In genomic region chr11:54264542-54264941, GRCm38 (mm10) we compare ENCODE assay signal across 9 mouse cellular contexts. TPM values are rescaled to one million over a fixed set of nuclear protein-coding genes. Genes with fewer than 3 reads are reported as not detected.
A peak's percentile ranks its signal among the peaks of the same experiment; 100 is the strongest.
DNase-seq lines count a peak whose midpoint lies in the region; ATAC-seq and TF ChIP-seq lines count a peak whose summit lies in the region.
"Had no signal": no experiment of that assay in that cellular context is flagged by ENCODE, and none has a peak within 500 bp of the region (broad histone marks: within the 10 kb centered on the region; RNA-seq: fewer than 3 reads in every experiment).

No protein-coding gene starts in this region.

- H3K4me3 ChIP-seq in intestine, postnatal 0 days (ENCODE audit: low read depth, low read length): no peak overlapping the region
- no peak overlapping the region for H3K4me3 ChIP-seq in intestine, embryonic 15.5 days (replicated peaks)
- H3K4me3 ChIP-seq in ES-E14 (ENCODE audit: insufficient read depth in 1 of 2, low read depth in 1 of 2, low read length in 2 of 2, poor library complexity in 1 of 2, severe bottlenecking in 1 of 2): no peak overlapping the region
- H3K4me3 ChIP-seq: lung, embryonic 15.5 days had no signal

- no peak overlapping the region for H3K4me2 ChIP-seq in intestine, postnatal 0 days (replicated peaks; ENCODE audit: low read depth)
- no peak overlapping the region for H3K4me2 ChIP-seq in intestine, embryonic 15.5 days (replicated peaks)
- H3K4me2 ChIP-seq: lung, embryonic 15.5 days had no signal

- no peaks in the 10 kb centered on the region for H3K36me3 ChIP-seq in intestine, postnatal 0 days (ENCODE audit: control insufficient read depth, insufficient read depth)
- no peaks in the 10 kb centered on the region for H3K36me3 ChIP-seq in intestine, embryonic 15.5 days
- no peaks in the 10 kb centered on the region for H3K36me3 ChIP-seq in ES-E14 (ENCODE audit: control insufficient read depth, insufficient read depth, low read length, poor library complexity, severe bottlenecking)
- H3K36me3 ChIP-seq: lung, embryonic 15.5 days had no signal

- no peaks in the 10 kb centered on the region for H3K4me1 ChIP-seq in intestine, postnatal 0 days (replicated peaks; ENCODE audit: control insufficient read depth, insufficient read depth, low read length)
- H3K4me1 ChIP-seq in intestine, embryonic 15.5 days (replicated peaks): no peaks in the 10 kb centered on the region
- H3K4me1 ChIP-seq in ES-E14 (ENCODE audit: control insufficient read depth in 2 of 2, insufficient read depth in 2 of 2, low read length in 2 of 2, poor library complexity in 1 of 2): no peaks in the 10 kb centered on the region; a peak in 1 of 4 replicates
- H3K4me1 ChIP-seq: lung, embryonic 15.5 days had no signal

- ATAC-seq in intestine, postnatal 0 days: no peak
- no peak for ATAC-seq in intestine, embryonic 15.5 days

- no peaks in the 10 kb centered on the region for H3K9me3 ChIP-seq in intestine, postnatal 0 days (ENCODE audit: control insufficient read depth)
- H3K9me3 ChIP-seq in intestine, embryonic 15.5 days: no peaks in the 10 kb centered on the region
- H3K9me3 ChIP-seq in ES-E14 (ENCODE audit: control insufficient read depth, insufficient read depth, low read depth, low read length): no peaks in the 10 kb centered on the region
- H3K9me3 ChIP-seq: lung, embryonic 15.5 days had no signal

- in situ Hi-C loops in ES-E14 (cut with MboI; ENCODE audit: low sequenced_read_pairs in 2 of 2, unreplicated experiment in 2 of 2): no loop called here

- no peak overlapping the region for H3K9ac ChIP-seq in intestine, postnatal 0 days (ENCODE audit: low read depth, low read length)
- no peak overlapping the region for H3K9ac ChIP-seq in intestine, embryonic 15.5 days
- no peak overlapping the region for H3K9ac ChIP-seq in ES-E14 (ENCODE audit: insufficient read depth, low read depth, low read length, poor library complexity, severe bottlenecking)
- H3K9ac ChIP-seq: lung, embryonic 15.5 days had no signal

- TF ChIP-seq CTCF in intestine, postnatal 0 days (IDR thresholded peaks at IDR 0.05; ENCODE audit: low read depth): peak; percentile 90

- H3K27ac ChIP-seq in intestine, postnatal 0 days (ENCODE audit: low read depth, low read length): no peak overlapping the region
- no peak overlapping the region for H3K27ac ChIP-seq in intestine, embryonic 15.5 days
- H3K27ac ChIP-seq in ES-E14 (ENCODE audit: insufficient read depth, low read depth, low read length, poor library complexity, severe bottlenecking): no peak overlapping the region
- H3K27ac ChIP-seq: lung, embryonic 15.5 days had no signal

- peak; percentile 70 for DNase-seq in ES-E14 (ENCODE audit: low read depth, low spot score)
- peak; percentile 27 for DNase-seq in c-Kit-negative CD71-positive TER-119-positive erythroid progenitor cells, embryonic 14.5 days (ENCODE audit: low read depth, low spot score)
- peak; percentile 22 to 58 for DNase-seq in frontal cortex, postnatal 36 days (ENCODE audit: low spot score in 2 of 2)
- DNase-seq in left cerebral cortex, adult 11 months (ENCODE audit: low spot score): peak; percentile 15
- peak; percentile 88 for DNase-seq in naive thymus-derived CD4-positive, alpha-beta T cell, adult 2 months (ENCODE audit: low read depth)
- DNase-seq in yolk sac, embryonic 10.5 days (ENCODE audit: low spot score): no peak

- 56% methylated on average over 2 of the region's 2 CpGs for WGBS in intestine, postnatal 0 days
- WGBS in intestine, embryonic 15.5 days: 50% methylated on average over 2 of the region's 2 CpGs

- H3K27me3 ChIP-seq in intestine, postnatal 0 days (replicated peaks; ENCODE audit: control insufficient read depth, insufficient read depth, low read length): no peaks in the 10 kb centered on the region
- no peaks in the 10 kb centered on the region for H3K27me3 ChIP-seq in intestine, embryonic 15.5 days (replicated peaks)
- H3K27me3 ChIP-seq: lung, embryonic 15.5 days had no signal

TF ChIP-seq in ES-E14, 5 proteins besides CTCF, POLR2A, EP300 and RAD21:
- TF ChIP-seq HCFC1 (IDR thresholded peaks at IDR 0.05; ENCODE audit: borderline replicate concordance, insufficient read depth, low read length) (no peak), ZNF384 (IDR thresholded peaks at IDR 0.05; ENCODE audit: low read depth, low read length) (no peak)

RNA-seq across cellular contexts. Expression of gene Il3, which starts 2.5 kb away (rescaled TPM):
- not detected in 2 replicates for polyA plus RNA-seq in intestine, postnatal 0 days (2015; fragmentation: Nextera tagmentation; extraction: Ambion mirVana)
- not detected in 2 replicates for polyA plus RNA-seq in intestine, embryonic 15.5 days (2015; fragmentation: Nextera tagmentation; extraction: Ambion mirVana)
- total RNA-seq in ES-E14 (2012; rRNA removed): not detected in 2 replicates
- polyA plus RNA-seq: lung, embryonic 15.5 days had no signal

RNA-seq across cellular contexts. Expression of gene Csf2, which starts 15.1 kb away (rescaled TPM):
- 0.71 and 1.3 TPM in 2 replicates for polyA plus RNA-seq in intestine, postnatal 0 days (2015; fragmentation: Nextera tagmentation; extraction: Ambion mirVana)
- 0.36 and 0.57 TPM in 2 replicates for polyA plus RNA-seq in intestine, embryonic 15.5 days (2015; fragmentation: Nextera tagmentation; extraction: Ambion mirVana)
- not detected in 2 replicates for total RNA-seq in ES-E14 (2012; rRNA removed)

RNA-seq across cellular contexts. Expression of gene Acsl6, which starts 39.1 kb away (rescaled TPM):
- polyA plus RNA-seq in intestine, postnatal 0 days (2015; fragmentation: Nextera tagmentation; extraction: Ambion mirVana): 1.2 and 1.3 TPM in 2 replicates
- polyA plus RNA-seq in intestine, embryonic 15.5 days (2015; fragmentation: Nextera tagmentation; extraction: Ambion mirVana): 1.7 and 2.6 TPM in 2 replicates
- 3.7 and 5.3 TPM in 2 replicates for total RNA-seq in ES-E14 (2012; rRNA removed)
